In the genomic region with DNA sequence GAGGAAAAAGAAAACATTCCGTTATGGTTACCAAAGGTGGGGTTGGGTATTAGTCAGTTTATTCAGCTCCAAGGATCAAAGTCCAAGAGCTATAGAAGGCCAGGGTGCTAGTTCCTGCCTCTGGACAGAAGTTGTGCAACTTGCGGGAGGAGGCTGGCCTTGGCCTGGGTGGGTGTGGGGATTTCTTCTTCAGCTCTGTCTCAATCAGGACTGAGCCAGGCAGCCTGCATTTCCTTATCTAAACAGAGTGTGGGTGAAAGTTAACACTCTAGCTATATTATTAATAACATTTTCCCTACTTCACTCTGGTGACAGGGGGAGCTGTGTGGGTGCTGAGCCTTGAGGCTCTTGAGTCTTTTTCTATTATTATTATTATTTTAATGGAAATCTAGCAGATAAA, we compare ENCODE assay signal across 9 mouse cellular contexts. TPM values are rescaled to one million over a fixed set of nuclear protein-coding genes. Genes with fewer than 3 reads are reported as not detected.
DNase-seq lines count a peak whose midpoint lies in the region; TF ChIP-seq lines count a peak whose summit lies in the region.
"Had no signal": no experiment of that assay in that cellular context is flagged by ENCODE, and none has a peak within 500 bp of the region (broad histone marks: within the 10 kb centered on the region; RNA-seq: fewer than 3 reads in every experiment).

No protein-coding gene starts in this region.

- TF ChIP-seq CTCF in cerebellum, adult 2 months (IDR thresholded peaks at IDR 0.05; ENCODE audit: borderline replicate concordance, insufficient read depth, low read depth, low read length) = no peak

- 94% methylated on average over 2 of the region's 2 CpGs for WGBS in cerebellum, adult 2 months

- H3K27me3 ChIP-seq in cerebellum, adult 2 months (ENCODE audit: control insufficient read depth, insufficient read depth, low read length) = no peaks in the 10 kb centered on the region
- H3K27me3 ChIP-seq: limb, embryonic 12.5 days had no signal

- H3K4me1 ChIP-seq in cerebellum, adult 2 months (ENCODE audit: control insufficient read depth, insufficient read depth, low read length) = no peaks in the 10 kb centered on the region
- H3K4me1 ChIP-seq: limb, embryonic 12.5 days had no signal

- no peak overlapping the region for H3K4me3 ChIP-seq in cerebellum, adult 2 months (replicated peaks; ENCODE audit: insufficient read depth, low read depth, low read length)
- H3K4me3 ChIP-seq: limb, embryonic 12.5 days had no signal

- TF ChIP-seq POLR2A in cerebellum, adult 2 months (IDR thresholded peaks at IDR 0.05; ENCODE audit: borderline replicate concordance, insufficient read depth, low read length) = no peak

- peak; percentile 97 for DNase-seq in heart, adult 11 months
- no peak for DNase-seq in heart, postnatal 10 days
- DNase-seq in adrenal gland, adult 2 months = peak; percentile 91
- DNase-seq in kidney, postnatal 14 days = peak; percentile 65
- peak; percentile 87 for DNase-seq in lung, postnatal 36 days
- DNase-seq in cerebellum, adult 2 months = no peak
- no peak for DNase-seq in embryo, embryonic 10.5 days (ENCODE audit: low spot score)
- DNase-seq in Muller cell, postnatal 12 days (ENCODE audit: inconsistent ontology term) = no peak

- intact Hi-C loops in heart, postnatal 10 days (cut with DNase I) = no loop called here

- H3K27ac ChIP-seq in cerebellum, adult 2 months (ENCODE audit: insufficient read depth, low read length) = no peak overlapping the region
- H3K27ac ChIP-seq: limb, embryonic 12.5 days had no signal

RNA-seq across cellular contexts. Expression of a gene that starts 12.6 kb away (rescaled TPM):
- 100 to 1,000 TPM; 420 to 430 TPM for total RNA-seq in heart, postnatal 10 days (2021)
- 100 to 1,000 TPM; 703 to 816 TPM for total RNA-seq in adrenal gland, adult 2 months (2021)
- 20.2 and 21.8 TPM in 2 replicates for polyA plus RNA-seq in adrenal gland, adult 2 months (2012; rRNA removed)
- 233 and 250 TPM in 2 replicates for polyA plus RNA-seq in cerebellum, adult 2 months (2012; rRNA removed)

RNA-seq across cellular contexts. Expression of a gene that starts 21.3 kb away (rescaled TPM):
- total RNA-seq in heart, postnatal 10 days (2021) = 100 to 1,000 TPM; 419 to 457 TPM
- total RNA-seq in adrenal gland, adult 2 months (2021) = 1,000 to 10,000 TPM in 1 of 2 experiments, 100 to 1,000 TPM in 1; 867 to 1,182 TPM
- polyA plus RNA-seq in adrenal gland, adult 2 months (2012; rRNA removed) = 733 and 783 TPM in 2 replicates
- polyA plus RNA-seq in cerebellum, adult 2 months (2012; rRNA removed) = 526 and 550 TPM in 2 replicates

RNA-seq across cellular contexts. Expression of a gene that starts 35.4 kb away (rescaled TPM):
- 10 to 100 TPM; 32.8 to 40.0 TPM for total RNA-seq in heart, postnatal 10 days (2021)
- 10 to 100 TPM; 36.1 to 43.5 TPM for total RNA-seq in adrenal gland, adult 2 months (2021)
- 12.2 and 16.5 TPM in 2 replicates for polyA plus RNA-seq in adrenal gland, adult 2 months (2012; rRNA removed)
- polyA plus RNA-seq in cerebellum, adult 2 months (2012; rRNA removed) = 19.2 and 19.8 TPM in 2 replicates

RNA-seq across cellular contexts. Expression of a gene that starts 35.5 kb away (rescaled TPM):
- total RNA-seq in heart, postnatal 10 days (2021) = 1 to 10 TPM; 8.3 to 9.1 TPM
- total RNA-seq in adrenal gland, adult 2 months (2021) = 10 to 100 TPM; 19.0 to 20.3 TPM
- polyA plus RNA-seq in adrenal gland, adult 2 months (2012; rRNA removed) = 20.8 and 21.7 TPM in 2 replicates
- polyA plus RNA-seq in cerebellum, adult 2 months (2012; rRNA removed) = 29.5 and 34.9 TPM in 2 replicates

RNA-seq across cellular contexts. Expression of a gene that starts 45.0 kb away (rescaled TPM):
- total RNA-seq in heart, postnatal 10 days (2021) = 10 to 100 TPM; 46.4 to 53.6 TPM
- total RNA-seq in adrenal gland, adult 2 months (2021) = 10 to 100 TPM; 22.3 to 23.0 TPM
- polyA plus RNA-seq in adrenal gland, adult 2 months (2012; rRNA removed) = 1.3 and 1.9 TPM in 2 replicates
- polyA plus RNA-seq in cerebellum, adult 2 months (2012; rRNA removed) = 21.8 and 21.9 TPM in 2 replicates

Comparison
In these comparisons a context has a peak if more than half of its experiments do, and no peak if none do; other contexts are left out.
1. DNase-seq: peak in heart, adult 11 months (single experiment), adrenal gland, adult 2 months (single experiment), kidney, postnatal 14 days (single experiment) and lung, postnatal 36 days (single experiment); none in heart, postnatal 10 days (0 of 2), cerebellum, adult 2 months (0 of 2), embryo, embryonic 10.5 days (single experiment) and Muller cell, postnatal 12 days (single experiment).